Mouse (Mus musculus) embryonic facial prominence, embryonic 12.5 days (tissue): Measurements from ENCODE around the gene Snrnp25. TPM values are rescaled to one million over a fixed set of nuclear protein-coding genes. Genes with fewer than 3 reads are reported as not detected.

Experiments used
- ATAC-seq: fragments of 200-750 bp; cut with Nextera tagmentation; 2 replicates; pipeline ENCODE4 v1.8.0; 2017; ENCODE audit not compliant: insufficient number of reproducible peaks, insufficient read depth, low FRiP score, low TSS enrichment
- H3K27ac ChIP-seq: fragments of 300-500 bp; sonication (generic); 2 replicates; pipeline ENCODE4 v1.5.1; 2016; ENCODE audit warnings: mild to moderate bottlenecking
- H3K27me3 ChIP-seq: fragments of 300-500 bp; sonication (generic); 2 replicates; pipeline ENCODE4 v1.6.1; 2016; ENCODE audit warnings: mild to moderate bottlenecking, moderate library complexity
- H3K36me3 ChIP-seq: fragments of 300-500 bp; sonication (generic); 2 replicates; pipeline ENCODE4 v1.6.1; 2016; ENCODE audit warnings: mild to moderate bottlenecking
- H3K4me1 ChIP-seq: fragments of 300-500 bp; sonication (generic); 2 replicates; pipeline ENCODE4 v1.6.1; 2016
- H3K4me2 ChIP-seq: fragments of 300-500 bp; sonication (generic); replicated peaks from 2 replicates; pipeline ENCODE4 v1.6.1; 2016; ENCODE audit warnings: mild to moderate bottlenecking, moderate library complexity
- H3K4me3 ChIP-seq: fragments of 300-500 bp; sonication (generic); 2 replicates; pipeline ENCODE4 v1.5.1; 2016; ENCODE audit warnings: mild to moderate bottlenecking
- H3K9ac ChIP-seq: fragments of 300-500 bp; sonication (generic); 2 replicates; pipeline ENCODE4 v1.6.1; 2016; ENCODE audit warnings: mild to moderate bottlenecking, moderate library complexity
- H3K9me3 ChIP-seq: fragments of 300-500 bp; sonication (generic); 2 replicates; pipeline ENCODE4 v1.6.1; 2016; ENCODE audit warnings: mild to moderate bottlenecking, moderate library complexity
- WGBS: fragments of 180-500 bp; shearing (Covaris S2); methylation state at CpG from one replicate; pipeline ENCODE4 v1.1.7; 2016; 5-methylcytosine and 5-hydroxymethylcytosine counted together
- polyA plus RNA-seq: library from polyadenylated mRNA; unstranded; fragments of >200 nt; fragmentation: Nextera tagmentation; extraction: Ambion mirVana; gene quantifications from 2 replicates; pipeline ENCODE4 v1.2.1, GENCODE M21; 2016

Snrnp25 gene
- polyA plus RNA-seq, 1 experiment from 2014 or later: 71.1 TPM

GRCm38 (mm10) chr11:32253121-32253520, 47.9 kb downstream of the Snrnp25 start:
- ATAC-seq: no peak
- no peak overlapping the region for H3K4me2 ChIP-seq
- 100% methylated on average over 1 of the region's 1 CpGs for WGBS
- no peak overlapping the region for H3K9ac ChIP-seq
- peaks cover 37% of the 10 kb centered on the region for H3K36me3 ChIP-seq
- H3K9me3 ChIP-seq: no peaks in the 10 kb centered on the region
- H3K27ac ChIP-seq: no peak overlapping the region
- H3K4me3 ChIP-seq: no peak overlapping the region
- H3K4me1 ChIP-seq: no peaks in the 10 kb centered on the region
- H3K27me3 ChIP-seq: no peaks in the 10 kb centered on the region

GRCm38 (mm10) chr11:32256146-32256545, 50.9 kb downstream of the Snrnp25 start:
- Histone ChIP-seq H3K27me3 (no peaks in the 10 kb centered on the region), H3K27ac (no peak overlapping the region), H3K4me3 (no peak overlapping the region), H3K4me1 (no peaks in the 10 kb centered on the region), H3K4me2 (no peak overlapping the region), H3K36me3 (peaks cover 28% of the 10 kb centered on the region), H3K9me3 (no peaks in the 10 kb centered on the region), H3K9ac (no peak overlapping the region)
- ATAC-seq: no peak
- WGBS: 100% methylated on average over 1 of the region's 1 CpGs

- H3K36me3 ChIP-seq: peaks cover 24% of the 10 kb centered on the region
- no peak overlapping the region for H3K4me3 ChIP-seq
- H3K27ac ChIP-seq: 0 out of 2 replicates have a peak overlapping the region, but pooled peaks have one; percentile 14
- H3K4me1 ChIP-seq: no peaks in the 10 kb centered on the region
- WGBS: 86% methylated on average over 3 of the region's 3 CpGs
- H3K4me2 ChIP-seq: no peak overlapping the region
- no peak for ATAC-seq
- no peak overlapping the region for H3K9ac ChIP-seq
- H3K27me3 ChIP-seq: no peaks in the 10 kb centered on the region
- H3K9me3 ChIP-seq: no peaks in the 10 kb centered on the region
Observed at GRCm38 (mm10) chr11:32256566-32256965, 51.4 kb downstream of the Snrnp25 start.

Other genes with a start within 250 kb of the Snrnp25 start
- 0.18 and 0.29 TPM in 2 replicates for gene 4930524B15Rik, start 239.8 kb upstream of the Snrnp25 start, polyA plus RNA-seq
- gene Nsg2, start 205.0 kb upstream of the Snrnp25 start, polyA plus RNA-seq: 14.5 and 17.8 TPM in 2 replicates
- not detected in 2 replicates for gene Il9r, start 5.1 kb upstream of the Snrnp25 start, polyA plus RNA-seq
- 46.5 and 49.8 TPM in 2 replicates for gene Rhbdf1, start 16.9 kb downstream of the Snrnp25 start, polyA plus RNA-seq
- 36.0 and 36.5 TPM in 2 replicates for gene Mpg, start 21.1 kb downstream of the Snrnp25 start, polyA plus RNA-seq
- 47.9 and 48.2 TPM in 2 replicates for gene Nprl3, start 62.3 kb downstream of the Snrnp25 start, polyA plus RNA-seq
- 1,599 and 1,804 TPM in 2 replicates for gene Hba-x, start 71.0 kb downstream of the Snrnp25 start, polyA plus RNA-seq
- 3,181 and 3,391 TPM in 2 replicates for gene Hba-a1, start 78.1 kb downstream of the Snrnp25 start, polyA plus RNA-seq
- 2.5 and 4.6 TPM in 2 replicates for gene Hbq1b, start 81.5 kb downstream of the Snrnp25 start, polyA plus RNA-seq
- 6,828 and 7,450 TPM in 2 replicates for gene Hba-a2, start 91.1 kb downstream of the Snrnp25 start, polyA plus RNA-seq
- gene Hbq1a, start 94.7 kb downstream of the Snrnp25 start, polyA plus RNA-seq: 0.53 TPM in 1 of 2 replicates, not detected in the other
- 28.8 and 30.6 TPM in 2 replicates for gene Sh3pxd2b, start 142.4 kb downstream of the Snrnp25 start, polyA plus RNA-seq
- gene Ubtd2, start 250.0 kb downstream of the Snrnp25 start, polyA plus RNA-seq: 93.7 and 96.7 TPM in 2 replicates